Mouse (Mus musculus): ENCODE data around the gene Sstr5.

Gene Sstr5

DNA sequence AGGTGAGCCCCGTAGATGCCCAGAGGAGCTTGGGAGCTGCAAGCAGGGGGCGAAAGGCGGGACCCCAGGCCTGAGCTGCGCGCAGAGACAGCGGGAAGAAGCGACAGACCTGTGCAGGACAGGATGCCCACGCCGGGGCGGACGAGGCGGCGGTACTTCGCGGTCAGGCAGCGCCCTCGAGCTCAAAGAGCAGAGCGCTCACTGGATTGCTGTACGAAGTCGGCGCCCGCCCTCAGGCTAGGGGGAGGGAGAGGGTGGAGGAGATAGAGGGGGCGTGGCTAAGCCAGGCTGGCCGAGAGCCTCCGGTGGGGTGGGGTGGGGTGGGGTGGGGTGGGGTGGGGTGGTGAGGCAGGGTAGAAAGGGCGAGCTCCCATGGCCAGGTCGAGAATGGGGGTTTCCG, at the start of gene Sstr5:
Gene Sstr5, minus strand, starts transcription at position 276 of the 400 bp plus-strand sequence.
- DNase-seq (ENCODE audit: low spot score in 2 of 2), result no peak

DNA sequence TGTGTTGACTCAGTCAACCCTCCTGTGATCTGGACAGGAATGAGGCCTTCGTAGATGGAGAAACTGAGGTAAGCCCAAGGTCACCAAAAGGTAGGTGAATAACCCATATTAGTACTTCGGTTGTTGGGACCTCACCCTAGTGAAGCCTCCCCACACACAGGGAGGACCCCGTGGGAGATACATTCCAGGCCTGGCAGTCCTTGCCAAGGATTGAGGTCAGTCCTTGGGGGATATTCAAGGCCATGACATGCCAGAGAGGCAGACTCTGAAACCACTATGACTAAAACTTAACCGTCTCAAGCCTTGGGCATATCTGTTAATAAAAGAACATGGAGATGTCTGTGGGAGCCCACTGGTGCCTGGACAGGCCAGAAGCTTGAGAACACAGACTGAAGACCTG, 44.7 kb upstream of the Sstr5 start:
- no peak for DNase-seq (ENCODE audit: low spot score in 2 of 2)

DNA sequence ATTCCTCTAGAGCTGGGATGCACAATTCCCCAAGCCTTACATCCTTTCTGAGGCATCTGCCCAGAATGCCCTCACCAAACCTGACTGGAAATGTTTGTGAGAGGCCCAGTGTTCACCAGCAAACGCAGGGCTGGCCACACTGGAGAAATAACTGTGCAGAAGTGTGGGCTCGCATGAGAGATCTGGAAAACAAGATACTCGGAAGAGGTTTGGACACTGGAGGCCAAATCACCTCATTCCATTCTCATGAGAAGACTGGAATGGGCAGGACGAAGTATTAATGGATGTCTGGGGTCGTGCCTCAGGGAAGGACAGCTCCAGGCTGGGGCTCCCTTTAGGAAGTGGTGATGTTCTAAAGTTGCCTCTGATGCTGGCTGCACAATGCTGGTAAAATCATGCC, 43.6 kb upstream of the Sstr5 start:
- DNase-seq (ENCODE audit: low spot score in 2 of 2), result no peak

DNA sequence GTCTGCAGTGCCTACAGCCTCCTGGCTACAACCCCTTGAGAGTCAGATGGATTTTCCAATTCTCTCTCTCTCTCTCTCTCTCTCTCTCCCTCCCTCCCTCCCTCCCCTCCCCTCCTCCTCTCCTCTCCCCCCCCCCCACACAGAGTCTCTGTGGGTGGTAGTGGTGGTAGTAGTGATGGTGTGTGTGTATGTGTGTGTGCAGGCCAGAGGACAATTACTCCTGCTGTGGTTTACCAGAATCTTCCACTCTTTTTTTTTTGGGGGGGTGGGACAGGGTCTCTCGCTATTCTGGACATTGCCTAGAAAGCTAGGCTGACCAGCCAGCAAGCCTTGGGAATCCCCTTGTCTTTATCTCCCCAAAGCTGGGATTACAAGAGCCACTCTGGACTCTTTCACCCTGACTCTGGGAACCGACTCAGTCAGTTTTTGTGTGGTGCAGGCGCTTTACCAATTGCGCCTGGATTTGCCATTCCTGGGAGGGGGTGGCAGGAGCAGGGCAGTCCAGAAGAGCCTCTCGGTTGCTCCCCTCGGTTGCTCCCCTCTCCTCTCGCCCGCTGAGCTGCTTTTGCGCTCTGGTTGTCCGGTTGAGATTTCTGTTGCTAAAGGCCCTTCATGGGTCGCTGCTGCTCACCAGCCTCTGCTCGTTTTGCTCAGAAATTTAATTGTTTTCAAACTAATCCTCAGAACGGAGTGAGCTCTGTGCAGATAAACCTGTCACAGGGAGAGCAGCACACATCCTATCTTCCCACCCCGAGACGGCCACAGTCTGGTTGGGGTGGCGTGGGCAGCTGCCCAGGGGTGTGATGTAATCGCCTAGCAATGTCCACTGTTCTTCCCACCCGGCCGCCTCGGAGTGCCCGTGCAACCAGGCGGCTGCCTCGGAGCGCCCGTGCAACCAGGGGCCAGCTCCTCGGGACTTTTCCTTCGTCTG, 42.1 kb upstream of the Sstr5 start:
- DNase-seq (ENCODE audit: low spot score in 2 of 2), result peak in 1 of 2 experiments; percentile 30

DNA sequence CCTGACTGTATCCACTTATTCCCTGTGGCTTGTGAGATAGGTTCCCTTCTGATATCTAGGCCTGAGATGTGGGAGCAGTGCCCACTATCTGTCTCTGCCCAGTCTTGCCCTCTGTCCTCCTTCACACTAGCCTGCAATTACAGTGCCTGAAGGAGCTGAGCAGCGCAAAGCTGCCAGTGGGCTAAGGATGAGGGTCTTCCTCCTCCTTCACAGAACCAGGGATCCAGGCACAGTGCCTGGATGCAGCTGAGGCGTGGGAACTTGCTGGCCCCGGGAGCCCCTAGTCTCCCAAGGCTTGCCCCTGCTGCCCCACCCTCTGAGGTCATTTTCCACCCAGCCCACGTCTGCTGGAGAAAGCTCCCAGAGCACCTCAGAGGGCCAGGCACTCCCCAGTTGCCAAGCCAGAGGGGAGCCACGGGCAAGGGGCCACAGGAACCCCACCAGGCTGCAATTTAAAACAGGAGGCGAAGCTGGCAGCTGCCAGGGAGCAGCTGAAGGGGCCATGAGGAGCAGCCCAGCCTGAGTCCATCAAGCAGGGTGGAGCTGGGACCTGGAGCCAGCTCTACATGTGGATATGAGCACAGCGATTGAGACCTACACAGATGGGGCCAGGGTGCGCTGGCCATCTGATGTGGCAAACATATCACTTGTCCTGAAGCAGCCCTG, 33.4 kb upstream of the Sstr5 start:
- DNase-seq (ENCODE audit: low spot score in 2 of 2), result no peak

DNA sequence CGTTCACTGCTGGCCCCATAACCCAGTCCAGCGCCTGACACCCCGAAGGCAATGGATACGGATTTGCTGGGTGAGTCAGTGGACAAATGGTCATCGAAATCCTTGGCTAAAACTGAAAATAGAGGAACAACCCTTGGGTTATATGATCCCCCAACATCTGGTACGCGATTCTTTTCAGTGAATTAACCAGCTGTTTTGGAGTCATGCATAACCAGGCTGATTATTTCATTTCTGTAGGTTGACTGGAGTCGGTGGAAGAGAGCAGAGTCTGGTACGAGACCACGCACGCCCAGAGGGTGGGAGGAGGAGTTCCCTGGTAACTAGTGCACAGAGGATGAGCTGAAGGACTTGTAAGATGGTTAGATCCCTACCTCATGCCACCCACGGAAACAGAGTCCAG, 25.0 kb upstream of the Sstr5 start:
- no peak for DNase-seq (ENCODE audit: low spot score in 2 of 2)

DNA sequence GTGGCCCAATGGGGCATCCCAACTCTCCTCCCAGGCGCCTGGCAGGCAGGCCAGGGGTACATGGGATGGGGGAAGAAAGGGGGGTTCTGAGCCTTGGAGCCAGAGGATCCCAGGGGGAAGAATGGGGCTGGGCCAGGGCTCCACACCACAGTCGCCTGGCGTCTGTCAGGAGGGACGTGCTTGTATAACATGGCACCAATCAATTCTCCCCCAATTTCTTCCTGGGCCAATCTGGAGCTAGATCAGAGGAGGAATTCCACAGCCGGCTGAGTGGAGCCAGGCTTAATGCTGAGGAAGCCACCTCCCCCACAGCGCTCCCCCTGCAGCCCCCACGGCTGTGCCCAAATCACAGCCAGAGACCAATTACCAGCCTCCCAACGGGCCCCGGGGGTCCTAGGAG, 23.4 kb upstream of the Sstr5 start:
- DNase-seq (ENCODE audit: low spot score in 2 of 2), result no peak

DNA sequence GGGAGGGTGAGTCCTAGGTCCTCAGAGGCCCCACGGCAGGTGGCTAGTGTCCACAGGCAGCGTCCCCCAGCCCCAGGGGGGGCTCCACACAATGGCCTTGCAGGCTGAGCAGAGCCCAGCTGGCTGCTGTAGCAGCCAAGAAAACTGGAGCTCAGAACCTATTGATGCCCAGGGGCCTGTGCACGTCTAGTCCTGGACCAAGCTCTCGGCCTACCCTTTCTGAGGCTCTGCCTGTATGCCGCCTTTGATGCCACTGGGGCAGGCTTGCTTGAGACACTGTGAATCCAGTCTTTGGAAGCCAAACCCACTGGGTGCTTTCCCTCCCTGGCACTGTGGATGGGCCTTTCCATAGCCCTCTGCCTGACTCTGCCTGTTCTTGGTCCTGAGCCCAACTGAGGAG, 22.4 kb upstream of the Sstr5 start:
- DNase-seq (ENCODE audit: low spot score in 2 of 2), result peak in 1 of 2 experiments; percentile 19

DNA sequence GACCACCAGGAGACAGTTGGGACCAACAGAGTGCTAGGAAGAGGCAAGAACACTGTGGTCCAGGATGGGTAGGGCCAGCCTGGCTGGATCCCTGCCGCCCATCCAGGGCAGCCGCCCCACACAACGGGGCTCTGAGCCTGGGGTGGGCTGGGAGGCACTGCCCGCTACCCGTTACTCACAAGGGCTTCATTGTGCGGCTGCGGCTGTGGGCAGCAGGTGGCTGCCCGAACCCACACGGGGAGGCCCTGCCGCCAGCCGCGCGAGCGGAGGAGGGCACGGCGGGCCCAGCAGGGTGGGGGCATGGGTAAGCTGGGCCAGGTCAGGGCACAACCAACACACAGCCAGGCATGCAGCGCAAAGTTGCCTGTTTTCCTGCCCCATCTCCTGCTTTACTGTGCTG, 21.1 kb upstream of the Sstr5 start:
- peak; percentile 26 to 32 for DNase-seq (ENCODE audit: low spot score in 2 of 2)

DNA sequence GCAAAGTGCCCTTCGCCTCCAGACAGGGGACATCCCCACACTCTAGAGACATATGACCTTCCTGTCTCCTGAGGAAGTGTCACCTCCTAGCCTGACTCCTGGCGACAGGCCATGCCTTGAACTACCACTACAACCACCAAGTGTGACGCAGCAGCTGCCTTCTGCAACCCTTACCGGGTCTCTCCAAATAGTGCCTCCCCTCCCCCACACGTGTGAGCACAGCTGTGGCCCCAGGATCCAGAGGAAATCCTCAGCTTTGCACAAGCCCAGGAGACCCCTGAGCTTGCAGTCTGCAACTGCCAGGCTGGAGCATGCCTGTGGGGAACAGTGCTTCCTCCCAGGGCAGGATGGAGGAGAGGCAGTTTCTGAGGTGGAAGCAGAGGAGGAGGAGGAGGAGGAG, 19.2 kb upstream of the Sstr5 start:
- DNase-seq (ENCODE audit: low spot score in 2 of 2), result no peak

DNA sequence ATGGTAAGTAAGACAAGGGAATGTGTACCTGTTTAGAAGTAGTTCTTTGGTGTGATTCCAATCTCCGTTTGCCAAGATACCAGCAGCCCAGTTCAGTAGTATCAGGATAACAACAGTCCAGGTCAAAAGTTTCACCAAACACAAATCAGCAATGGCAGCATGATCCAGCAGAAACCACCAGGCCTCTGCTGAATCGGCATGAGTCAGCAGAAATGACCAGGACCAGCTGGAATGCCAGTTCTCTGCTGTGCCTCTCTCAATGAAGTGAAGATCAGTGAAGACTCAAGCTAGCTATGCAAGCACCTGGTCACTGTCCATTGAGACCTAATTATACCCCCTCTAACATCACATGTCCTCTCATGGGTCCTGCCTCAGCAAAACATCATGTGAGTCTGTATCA, 17.0 kb upstream of the Sstr5 start:
- DNase-seq (ENCODE audit: low spot score in 2 of 2), result no peak

DNA sequence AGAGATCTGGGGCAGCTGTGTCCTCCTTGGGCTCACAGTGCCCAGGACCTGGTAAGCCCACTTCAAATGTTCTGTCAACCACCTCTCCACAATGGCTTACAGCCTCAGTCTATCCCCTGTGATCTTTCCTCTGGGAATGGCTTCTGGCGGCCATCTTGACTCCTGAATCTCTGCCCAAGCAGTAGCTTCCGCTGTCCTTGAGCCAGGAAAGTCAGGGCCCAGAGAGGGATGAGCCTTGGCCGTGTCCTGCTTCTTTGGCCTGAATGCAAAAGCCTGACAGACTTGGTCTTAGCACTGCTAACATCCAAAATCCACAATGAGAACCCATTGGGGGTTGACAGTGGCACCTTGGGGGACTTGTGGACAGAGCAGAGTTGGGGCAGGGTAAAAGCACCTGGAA, 14.8 kb upstream of the Sstr5 start:
- DNase-seq (ENCODE audit: low spot score in 2 of 2), result no peak

DNA sequence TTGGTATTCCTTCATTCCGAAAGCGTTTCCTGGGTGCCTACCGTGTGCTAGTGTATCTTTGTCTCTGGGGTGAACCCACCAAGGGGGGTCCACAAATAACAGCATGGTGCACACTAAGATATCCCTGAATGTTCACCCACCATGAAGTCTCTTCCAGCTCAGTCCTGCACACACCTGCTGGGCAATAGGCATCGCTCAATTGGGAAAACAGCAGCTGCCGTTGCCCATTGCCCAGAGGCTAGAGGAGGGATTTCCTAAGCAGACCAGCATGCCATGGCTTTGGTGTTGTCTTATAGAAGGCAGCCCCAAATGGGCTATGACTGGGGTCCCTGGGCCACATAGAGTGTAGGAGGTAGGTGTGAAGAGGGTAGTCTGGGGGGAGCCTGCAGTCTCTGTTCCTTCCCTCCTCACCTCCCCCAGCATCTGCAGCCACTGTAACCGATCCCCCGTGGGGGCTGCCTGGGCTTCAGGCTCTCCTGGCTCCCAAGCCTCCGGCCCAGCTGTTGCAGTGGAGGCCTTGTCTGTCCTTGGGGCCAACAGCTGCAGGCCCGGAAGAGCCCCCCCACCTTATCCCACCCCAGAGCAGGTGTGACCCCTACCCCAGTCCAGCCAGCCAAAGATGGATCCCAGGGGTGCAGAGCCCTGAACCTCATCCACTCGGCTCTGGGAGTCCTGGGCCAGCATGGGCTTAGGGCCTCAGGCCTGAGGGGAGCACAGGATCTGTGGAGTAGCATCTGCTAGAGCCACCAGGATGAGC, 13.2 kb upstream of the Sstr5 start:
- no peak for DNase-seq (ENCODE audit: low spot score in 2 of 2)

DNA sequence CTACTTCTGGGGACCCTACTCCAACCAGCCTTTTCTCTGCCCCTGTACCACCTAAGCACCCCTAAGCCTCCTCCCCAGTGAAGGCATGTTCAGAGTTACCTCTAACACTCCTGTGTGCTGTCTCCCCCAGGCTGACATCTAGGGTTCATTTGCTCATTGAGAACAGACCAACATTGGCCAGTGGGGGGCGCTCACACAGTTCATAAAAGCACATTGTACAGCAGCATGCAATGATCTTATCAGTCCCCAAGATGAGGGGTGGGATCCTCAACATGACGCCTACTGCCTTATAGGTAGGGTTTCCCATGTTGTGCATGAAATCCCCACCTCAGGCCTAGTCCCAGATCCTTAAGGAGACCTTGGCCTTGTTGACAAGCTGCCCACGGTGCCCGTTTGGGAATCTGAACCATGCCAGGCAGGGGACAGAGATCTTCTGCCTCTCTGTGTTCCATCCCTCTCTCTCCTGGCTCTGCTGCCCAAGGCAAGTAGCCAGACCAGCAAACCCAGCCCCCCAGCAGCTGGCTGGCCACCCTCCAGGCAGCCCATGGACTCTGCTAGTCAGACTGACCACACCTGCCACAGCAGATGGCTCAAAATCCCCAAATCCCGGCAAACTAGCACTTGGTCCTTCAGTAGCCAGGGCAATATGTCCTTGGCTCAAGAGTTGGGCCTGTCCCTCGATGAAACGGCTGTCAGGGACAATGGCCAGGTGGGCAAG, 11.9 kb upstream of the Sstr5 start:
- peak; percentile 82 to 83 for DNase-seq (ENCODE audit: low spot score in 2 of 2)

DNA sequence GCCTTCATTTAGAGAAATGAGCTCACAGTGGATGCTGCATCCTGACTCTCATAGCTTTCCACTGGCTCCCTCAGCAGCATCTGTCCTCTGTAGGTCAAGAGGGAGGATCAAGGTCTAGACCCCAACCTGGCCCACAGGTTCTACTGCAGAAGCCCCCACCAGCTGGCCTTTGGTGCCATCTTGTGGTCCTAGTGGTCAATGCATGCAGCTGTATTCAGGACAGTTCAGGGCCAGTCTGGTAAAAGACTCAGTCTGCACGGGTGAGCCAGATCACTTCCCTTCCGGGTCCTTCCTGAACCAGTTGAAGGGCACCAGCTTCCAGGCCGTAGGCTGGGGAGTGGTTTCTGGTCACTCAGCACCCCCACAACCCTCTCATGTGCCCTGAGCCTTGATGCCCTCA, 10.7 kb upstream of the Sstr5 start:
- peak; percentile 75 to 76 for DNase-seq (ENCODE audit: low spot score in 2 of 2)

DNA sequence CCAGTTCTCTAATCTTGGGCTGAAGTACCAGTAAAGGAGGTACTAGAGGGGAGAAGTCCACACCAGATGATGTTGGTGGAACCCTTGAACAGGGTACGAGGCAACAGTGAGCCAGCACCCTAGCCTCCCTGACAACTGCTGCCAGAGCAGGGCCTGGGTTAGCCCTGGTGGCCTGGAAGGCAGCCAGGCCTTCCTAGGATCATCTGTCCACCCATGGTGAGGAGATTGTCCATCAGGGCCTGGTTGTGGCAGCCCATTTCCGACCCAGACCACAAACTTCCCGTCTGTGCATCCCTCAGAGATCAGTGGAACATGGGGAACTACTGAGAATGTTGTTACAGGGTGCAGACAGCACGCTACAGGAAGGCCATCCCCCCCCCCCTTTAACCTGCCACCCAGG, 5.5 kb upstream of the Sstr5 start:
- DNase-seq (ENCODE audit: low spot score in 2 of 2), result no peak

DNA sequence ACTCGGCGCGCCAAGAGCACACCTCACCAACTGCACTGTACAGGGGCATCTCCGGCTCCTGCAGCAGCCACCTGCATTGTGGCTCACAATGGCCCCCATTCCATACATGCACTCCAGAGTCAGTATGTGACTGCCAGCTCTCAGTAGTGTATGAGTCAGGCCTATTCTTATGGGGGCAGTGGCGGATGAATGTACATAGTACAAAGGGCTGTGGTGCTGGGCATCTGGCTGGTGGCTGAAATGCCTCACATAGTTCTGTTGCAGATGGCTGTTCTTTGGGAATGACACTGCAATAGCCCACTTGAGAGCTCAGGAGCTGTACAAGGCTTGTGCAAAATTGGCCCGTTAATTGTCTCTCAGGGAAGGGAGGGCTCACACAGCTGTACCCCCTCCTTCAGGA, 15.0 kb downstream of the Sstr5 start:
- DNase-seq (ENCODE audit: low spot score in 2 of 2), result no peak

DNA sequence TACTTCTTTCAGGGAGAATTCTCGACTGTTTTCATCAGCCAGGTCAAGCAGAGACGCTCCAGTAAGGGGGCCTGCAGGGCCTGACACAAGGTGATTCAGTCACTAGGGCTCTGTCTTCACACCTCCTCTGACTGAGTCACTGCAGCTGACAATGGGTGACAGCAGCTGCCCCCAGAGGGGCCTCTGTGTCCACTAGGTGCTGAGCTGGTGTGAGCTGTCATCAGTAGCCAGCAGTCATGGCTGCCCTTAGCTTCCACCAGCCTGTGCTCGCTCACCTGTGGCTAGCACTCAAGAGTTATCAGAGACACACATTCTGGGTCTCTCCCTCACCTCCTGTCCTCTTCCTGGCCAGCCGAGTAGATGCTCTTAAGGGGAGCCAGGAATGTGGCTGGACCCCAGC, 16.3 kb downstream of the Sstr5 start:
- DNase-seq (ENCODE audit: low spot score in 2 of 2), result no peak

DNA sequence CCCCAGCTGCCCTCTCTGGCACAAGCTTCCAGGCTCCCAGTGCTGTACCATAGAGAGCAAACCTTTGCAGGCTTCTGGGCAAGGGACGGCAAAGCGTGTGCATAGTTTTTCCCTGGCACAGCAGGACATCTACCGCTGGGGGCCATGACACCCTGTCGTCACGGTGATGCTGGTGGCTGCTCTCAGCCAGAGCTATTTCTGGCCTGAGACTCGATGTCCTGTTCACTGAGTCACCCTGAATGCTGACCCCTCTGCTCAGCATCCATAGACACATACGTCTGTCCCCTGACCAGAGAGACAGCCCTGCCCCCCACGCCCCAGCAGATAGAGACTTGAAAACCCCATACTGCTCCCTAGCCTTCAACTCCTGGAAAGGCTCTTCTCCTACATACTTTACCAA, 16.9 kb downstream of the Sstr5 start:
- no peak for DNase-seq (ENCODE audit: low spot score in 2 of 2)

DNA sequence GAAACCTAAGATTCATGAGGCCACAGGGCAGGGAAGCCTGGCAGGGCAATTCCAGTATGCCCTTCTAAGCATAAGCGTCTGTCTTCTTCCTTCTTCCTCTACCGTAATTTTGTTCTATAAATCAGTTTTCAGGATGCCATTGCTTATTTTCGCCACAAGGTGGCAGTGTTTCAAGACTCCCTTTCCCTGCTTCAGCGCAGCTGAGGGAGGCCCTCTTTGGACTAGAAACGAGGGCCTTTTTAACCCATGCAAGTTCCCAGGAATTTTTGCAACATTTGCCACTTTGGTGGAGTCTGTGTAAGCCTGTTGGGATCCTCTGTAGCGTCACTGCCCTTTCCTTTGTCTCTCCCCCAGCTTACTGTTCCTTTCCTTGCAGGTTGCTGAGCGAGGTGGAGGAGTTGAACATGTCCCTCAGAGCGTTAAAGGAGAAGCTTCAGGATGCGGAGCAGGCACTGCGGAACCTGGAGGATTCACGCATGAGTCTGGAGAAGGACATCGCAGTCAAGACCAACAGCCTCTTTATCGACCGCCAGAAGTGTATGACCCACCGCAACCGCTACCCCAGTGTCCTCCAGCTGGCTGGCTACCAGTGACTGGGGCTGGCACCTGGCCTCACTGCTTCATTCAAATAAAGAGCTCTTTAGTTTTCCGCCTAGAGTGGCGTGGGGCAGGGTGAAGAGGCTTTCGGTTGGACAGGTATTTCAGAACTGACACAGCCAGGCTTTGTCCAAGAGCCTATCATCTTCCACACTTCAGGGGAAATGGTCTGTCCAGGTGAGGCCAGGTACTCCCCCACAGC, 20.9 kb downstream of the Sstr5 start:
- DNase-seq (ENCODE audit: low spot score in 2 of 2), result peak in 1 of 2 experiments; percentile 82
